Mouse (Mus musculus) large intestine, adult 2 months (tissue): ENCODE measurements around the gene Mcur1. TPM values are rescaled to one million over a fixed set of nuclear protein-coding genes. Genes with fewer than 3 reads are reported as not detected.

ENCODE experiments used
- DNase-seq: peaks from one replicate; pipeline ENCODE4 v3.0.0-alpha.2; 2012; ENCODE audit warnings: low read depth, low spot score
- WGBS: fragments of 180-500 bp; shearing (Covaris S2); methylation state at CpG from one replicate; pipeline ENCODE4 v1.1.7; 2018; 5-methylcytosine and 5-hydroxymethylcytosine counted together
- polyA plus RNA-seq: library from polyadenylated mRNA; depleted of rRNA; stranded (reverse); fragments of >200 nt; gene quantifications from 2 replicates; pipeline ENCODE4 v1.2.3, GENCODE M21; 2012; rRNA removed

Mcur1 gene
- polyA plus RNA-seq: 12.9 and 20.9 TPM in 2 replicates

- under 1% methylated on average over 100 of the region's 100 CpGs for WGBS
- no peak for DNase-seq
Measured at GRCm38 (mm10) chr13:43559711-43560457, at the start of gene Mcur1. Mcur1 (minus strand) TSS chr13:43560191.

GRCm38 (mm10) chr13:43608854-43609253 lies 48.9 kb upstream of the Mcur1 start:
- WGBS: 71% methylated on average over 6 of the region's 6 CpGs

GRCm38 (mm10) chr13:43603042-43603441 lies 43.1 kb upstream of the Mcur1 start:
- DNase-seq: no peak
- 47% methylated on average over 13 of the region's 13 CpGs for WGBS

More at GRCm38 (mm10) chr13:43608854-43609253, 48.9 kb upstream of the Mcur1 start:
- no peak for DNase-seq

GRCm38 (mm10) chr13:43602440-43602839 lies 42.4 kb upstream of the Mcur1 start:
- WGBS: 64% methylated on average over 2 of the region's 2 CpGs
- DNase-seq: no peak

- 85% methylated on average over 6 of the region's 6 CpGs for WGBS
- DNase-seq: no peak
Measured at GRCm38 (mm10) chr13:43600967-43601366, 41.0 kb upstream of the Mcur1 start.

GRCm38 (mm10) chr13:43595896-43596295 lies 35.9 kb upstream of the Mcur1 start:
- no peak for DNase-seq
- 57% methylated on average over 4 of the region's 4 CpGs for WGBS

GRCm38 (mm10) chr13:43592681-43593068 lies 32.7 kb upstream of the Mcur1 start:
- no peak for DNase-seq
- WGBS: 56% methylated on average over 8 of the region's 8 CpGs

- 66% methylated on average over 28 of the region's 28 CpGs for WGBS
- DNase-seq: no peak
Measured at GRCm38 (mm10) chr13:43591828-43592680, 32.1 kb upstream of the Mcur1 start.

GRCm38 (mm10) chr13:43587844-43588840 lies 28.2 kb upstream of the Mcur1 start:
- WGBS: 76% methylated on average over 14 of the region's 14 CpGs

GRCm38 (mm10) chr13:43586966-43587365 lies 27.0 kb upstream of the Mcur1 start:
- 88% methylated on average over 3 of the region's 3 CpGs for WGBS
- DNase-seq: no peak

More at GRCm38 (mm10) chr13:43587844-43588840, 28.2 kb upstream of the Mcur1 start:
- DNase-seq: no peak

- 65% methylated on average over 2 of the region's 2 CpGs for WGBS
- no peak for DNase-seq
Measured at GRCm38 (mm10) chr13:43585335-43585734, 25.3 kb upstream of the Mcur1 start.

- WGBS: 63% methylated on average over 8 of the region's 8 CpGs
- DNase-seq: no peak
Measured at GRCm38 (mm10) chr13:43583504-43583903, 23.5 kb upstream of the Mcur1 start.

- 68% methylated on average over 16 of the region's 16 CpGs for whole genome bisulfite sequencing
- DNase-seq: no peak
Measured at GRCm38 (mm10) chr13:43582961-43583360, 23.0 kb upstream of the Mcur1 start.

- 90% methylated on average over 5 of the region's 5 CpGs for WGBS
- no peak for DNase-seq
Measured at GRCm38 (mm10) chr13:43580661-43581060, 20.7 kb upstream of the Mcur1 start.

GRCm38 (mm10) chr13:43579740-43580139 lies 19.7 kb upstream of the Mcur1 start:
- 18% methylated on average over 18 of the region's 18 CpGs for WGBS
- no peak for DNase-seq

GRCm38 (mm10) chr13:43577766-43578165 lies 17.8 kb upstream of the Mcur1 start:
- 88% methylated on average over 12 of the region's 12 CpGs for WGBS
- DNase-seq: no peak

- DNase-seq: no peak
Measured at GRCm38 (mm10) chr13:43577254-43577653, 17.3 kb upstream of the Mcur1 start.

GRCm38 (mm10) chr13:43575431-43575830 lies 15.4 kb upstream of the Mcur1 start:
- WGBS: 91% methylated on average over 5 of the region's 5 CpGs
- no peak for DNase-seq

More at GRCm38 (mm10) chr13:43577254-43577653, 17.3 kb upstream of the Mcur1 start:
- 62% methylated on average over 5 of the region's 5 CpGs for WGBS

- WGBS: 31% methylated on average over 2 of the region's 2 CpGs
- no peak for DNase-seq
Measured at GRCm38 (mm10) chr13:43573979-43574378, 14.0 kb upstream of the Mcur1 start.
